Mouse (Mus musculus): ENCODE results near the gene Zeb2.

- TF ChIP-seq GATA1 (IDR thresholded peaks at IDR 0.05; ENCODE audit: borderline replicate concordance, low read length), result no peak
- TF ChIP-seq FLI1 (IDR thresholded peaks at IDR 0.05; ENCODE audit: low read length), result no peak
These were observed 36.1 kb upstream of the Zeb2 start for GRCm38 (mm10) chr2:45153315-45153714.
